Mouse (Mus musculus): Measurements from ENCODE around the gene Acot7.

The Acot7 gene

DNA sequence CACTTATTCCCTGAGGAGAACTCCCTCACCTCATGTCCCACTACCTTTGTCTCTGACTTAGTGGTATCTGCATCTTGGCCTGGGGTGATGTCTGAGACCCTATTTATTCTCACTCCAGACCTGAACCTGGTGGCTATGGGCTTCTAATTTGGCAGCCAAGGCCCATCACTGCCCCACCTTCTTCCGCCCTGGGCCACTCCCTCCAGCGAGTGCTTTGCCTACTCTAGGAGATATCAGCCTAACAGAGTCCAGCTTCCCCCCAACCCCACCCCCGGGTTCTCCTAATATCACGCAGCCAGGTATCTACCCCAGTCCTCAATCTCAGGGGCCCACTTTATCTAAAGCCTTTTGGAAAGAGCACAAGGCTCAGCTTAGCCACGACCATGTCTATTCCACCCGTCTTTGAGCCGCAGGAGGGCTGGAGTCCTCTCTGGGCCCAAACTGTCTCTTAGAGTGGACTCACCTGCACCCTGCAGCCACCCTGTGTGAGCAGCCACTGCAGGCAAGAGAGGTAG, 26.4 kb upstream of the Acot7 start:
- no peak for DNase-seq (ENCODE audit: low read depth, low spot score)

DNA sequence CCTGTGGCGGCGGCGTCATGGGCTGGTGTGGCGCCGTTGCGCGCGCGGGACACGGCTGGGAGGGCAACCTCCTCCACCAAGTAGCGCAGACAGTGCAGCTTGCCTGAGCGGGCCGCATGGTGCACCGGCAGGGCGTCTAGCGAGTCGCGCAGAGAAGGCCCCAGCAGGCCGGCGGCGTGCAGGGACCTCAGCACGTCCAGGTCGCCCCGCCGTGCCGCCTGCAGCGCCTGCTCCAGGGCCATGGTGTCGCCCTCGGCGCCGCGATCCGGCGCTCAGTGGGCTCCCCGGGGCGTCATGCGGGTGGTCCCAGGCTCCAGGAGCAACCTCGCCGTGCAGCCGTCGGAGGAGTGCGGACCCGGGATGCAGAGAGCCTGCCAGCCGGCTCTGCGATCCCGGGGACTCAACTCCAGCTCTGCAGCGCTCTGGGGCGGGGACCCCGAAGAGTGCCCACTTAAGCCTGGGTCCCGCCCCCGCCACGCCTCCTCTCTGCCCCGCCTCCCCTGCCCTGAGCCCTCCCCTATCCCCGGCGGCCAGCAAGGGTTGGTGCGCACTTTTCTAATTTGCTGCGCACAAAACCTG, 25.9 kb upstream of the Acot7 start, which contains the start of gene Espn:
Gene Espn, minus strand, starts transcription at position 406 of the 579 bp plus-strand sequence.
- DNase-seq (ENCODE audit: low read depth, low spot score), result no peak

DNA sequence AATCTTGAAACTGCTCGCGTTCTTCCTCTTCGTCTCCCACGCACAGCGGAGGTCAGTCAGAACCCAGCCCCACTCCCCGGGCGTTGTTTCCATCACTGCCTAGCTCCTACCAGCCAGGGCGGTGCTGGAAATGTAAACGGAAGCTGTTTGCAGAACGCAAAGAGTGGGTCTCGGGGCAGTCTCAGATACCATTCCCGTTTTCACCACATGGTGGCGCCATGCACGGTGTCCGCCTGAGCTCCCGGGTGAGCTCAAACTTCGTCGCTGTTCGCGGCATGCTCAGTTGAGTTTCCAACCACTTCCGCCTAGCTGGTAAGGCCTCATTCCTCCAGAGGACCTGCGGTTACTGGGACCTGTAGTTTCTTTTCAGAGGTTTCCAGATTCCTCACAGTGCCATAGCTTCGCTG, 24.2 kb upstream of the Acot7 start:
- DNase-seq (ENCODE audit: low read depth, low spot score), result peak; percentile 81

DNA sequence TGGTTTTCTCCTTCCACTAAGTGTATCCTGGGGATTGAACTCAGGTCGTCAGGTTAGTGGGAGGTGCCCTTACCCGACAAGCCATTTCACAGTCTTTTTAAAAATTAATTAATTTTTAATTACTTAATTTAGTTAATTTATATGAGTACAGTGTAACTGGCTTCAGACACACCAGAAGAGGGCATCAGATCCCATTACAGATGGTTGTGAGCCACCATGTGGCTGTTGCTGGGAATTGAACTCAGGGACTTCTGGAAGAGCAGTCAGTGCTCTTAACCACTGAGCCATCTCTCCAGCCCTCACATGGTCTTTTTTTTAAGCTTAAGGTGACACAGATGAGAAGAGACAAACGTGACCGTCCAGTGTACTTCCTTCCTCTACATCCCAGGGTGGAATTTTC, 22.9 kb upstream of the Acot7 start:
- DNase-seq (ENCODE audit: low read depth, low spot score), result no peak

DNA sequence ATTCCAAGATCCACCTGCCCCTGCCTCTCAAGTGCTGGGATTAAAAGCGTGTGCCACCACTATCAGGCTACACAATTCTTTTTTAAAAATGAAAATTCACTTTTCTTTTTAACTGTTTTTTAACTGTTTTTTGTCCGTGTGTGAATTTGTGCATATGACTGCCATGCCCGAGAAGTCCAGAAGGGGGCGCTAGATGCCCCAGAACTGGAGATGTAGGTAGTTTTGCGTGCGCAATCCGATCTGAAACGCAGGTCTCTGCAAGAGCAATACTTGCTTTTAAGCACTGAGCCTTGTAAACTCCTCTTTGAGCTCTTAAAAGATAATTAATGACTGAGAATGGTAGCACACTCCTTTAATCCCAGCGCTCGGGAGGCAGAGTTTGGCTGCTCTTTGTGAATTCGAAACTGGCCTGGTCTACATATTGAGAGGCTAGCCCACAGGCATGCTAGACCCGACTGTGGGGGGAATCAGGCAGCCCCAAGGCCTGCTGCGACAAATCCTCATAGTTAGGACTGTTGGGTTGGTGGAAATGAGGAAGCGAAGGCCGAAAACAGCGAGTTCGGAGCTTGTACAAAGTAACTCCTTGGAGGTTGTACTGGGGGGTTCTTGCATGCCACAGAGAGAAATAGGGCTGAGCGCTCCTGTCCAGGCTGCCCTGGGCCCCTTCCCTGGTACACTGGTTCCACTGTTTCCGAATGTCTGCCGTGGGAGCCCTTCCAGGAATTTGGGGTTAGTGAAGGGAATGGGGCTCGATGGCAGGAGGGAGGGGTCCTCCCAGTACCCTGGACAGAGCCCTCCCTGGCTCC, 20.0 kb upstream of the Acot7 start:
- DNase-seq (ENCODE audit: low read depth, low spot score), result peak; percentile 67

DNA sequence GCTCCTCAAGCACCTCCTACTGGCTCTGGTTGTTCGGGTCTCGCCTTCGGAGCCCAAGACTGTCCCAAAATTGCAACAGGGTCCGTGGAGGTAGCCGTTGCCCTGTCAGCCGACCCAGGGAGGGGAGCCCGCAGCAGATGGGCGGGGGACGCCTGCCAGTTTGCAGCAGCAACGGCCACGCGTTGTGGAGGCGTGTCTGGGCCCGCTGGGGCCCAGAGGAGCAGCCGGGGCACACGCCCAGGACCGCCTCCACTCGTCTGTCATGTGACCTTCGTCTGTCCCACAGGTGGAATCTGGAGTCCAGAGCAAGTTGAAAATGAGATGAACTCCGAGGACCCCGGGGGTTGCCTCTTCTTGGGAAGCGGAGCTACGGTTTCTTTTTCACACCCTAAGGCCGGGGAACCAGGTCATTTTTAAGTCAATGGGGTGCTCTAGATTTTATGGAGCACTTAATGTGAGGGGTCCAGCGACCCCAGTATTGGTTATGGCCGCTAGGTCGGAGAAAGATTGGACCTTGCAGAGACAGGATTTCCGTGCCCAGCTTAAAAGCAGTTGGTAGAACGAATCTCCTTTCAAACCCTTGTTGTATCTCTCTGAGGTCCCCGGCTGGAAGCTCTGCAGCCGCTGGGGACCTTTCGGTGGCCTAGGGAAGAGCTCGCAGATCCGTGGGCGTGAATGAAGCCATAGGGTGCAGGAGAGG, 19.2 kb upstream of the Acot7 start, which contains the start of gene Hes2:
Gene Hes2, plus strand, starts transcription at position 283 of the 700 bp plus-strand sequence.
- DNase-seq (ENCODE audit: low read depth, low spot score), result no peak

DNA sequence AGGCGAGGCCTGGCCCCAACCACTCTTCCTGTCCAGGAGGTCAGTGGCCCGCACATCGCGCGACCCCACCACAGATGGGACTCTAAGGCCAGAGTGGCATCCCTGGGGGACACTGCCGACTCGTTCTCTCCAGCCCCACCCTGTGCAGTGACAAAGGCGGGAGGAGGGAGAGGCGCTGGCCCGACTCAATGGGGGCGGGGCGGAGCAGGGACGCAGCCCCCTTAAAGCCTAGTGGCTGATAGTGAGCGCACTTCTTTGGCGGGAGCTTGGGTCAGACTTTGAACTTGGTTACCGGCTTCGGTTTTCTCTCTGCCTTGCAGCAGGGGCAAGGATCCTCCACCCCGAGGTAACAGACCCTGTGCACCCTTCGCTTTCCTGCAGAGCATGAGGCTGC, 18.7 kb upstream of the Acot7 start:
- DNase-seq (ENCODE audit: low read depth, low spot score), result no peak

DNA sequence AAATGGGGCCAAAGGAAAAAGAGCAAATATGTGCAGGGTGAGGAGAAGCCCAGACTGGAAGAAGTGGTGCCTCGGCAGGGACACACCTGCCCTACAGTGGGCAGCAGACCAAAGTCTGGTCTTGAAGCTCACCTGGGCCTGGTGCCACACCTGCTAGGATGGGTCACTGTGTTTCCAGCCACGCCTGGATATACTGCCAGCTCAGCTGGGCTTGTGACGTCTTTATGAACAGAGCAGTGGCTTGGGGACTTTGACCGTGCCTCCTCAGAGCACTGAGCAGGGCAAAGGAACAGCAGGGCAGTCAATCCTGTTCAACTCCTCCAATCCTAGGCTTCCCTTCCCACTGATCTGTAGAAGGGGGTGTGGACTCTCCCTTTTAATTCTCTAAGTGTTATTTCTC, 17.2 kb upstream of the Acot7 start:
- DNase-seq (ENCODE audit: low read depth, low spot score), result no peak

DNA sequence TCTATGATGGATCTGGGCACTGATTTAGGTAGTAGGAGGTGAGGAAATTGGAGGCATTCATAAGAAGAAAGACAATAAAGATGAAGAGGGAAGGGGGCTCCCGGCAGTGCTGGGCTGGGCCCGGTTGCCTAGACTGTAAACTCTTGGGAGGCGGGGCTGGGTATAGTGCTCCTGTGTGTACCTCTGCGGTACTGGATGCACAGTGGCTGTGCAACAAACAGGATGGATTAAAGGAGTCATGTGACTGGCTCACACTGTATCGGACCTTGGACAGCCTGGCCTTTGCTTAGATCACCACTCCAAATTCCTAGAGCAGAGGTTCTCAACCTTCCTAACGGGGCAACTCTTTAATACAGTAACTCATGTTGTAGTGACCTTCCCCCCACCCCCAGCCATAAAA, 16.3 kb upstream of the Acot7 start:
- no peak for DNase-seq (ENCODE audit: low read depth, low spot score)

DNA sequence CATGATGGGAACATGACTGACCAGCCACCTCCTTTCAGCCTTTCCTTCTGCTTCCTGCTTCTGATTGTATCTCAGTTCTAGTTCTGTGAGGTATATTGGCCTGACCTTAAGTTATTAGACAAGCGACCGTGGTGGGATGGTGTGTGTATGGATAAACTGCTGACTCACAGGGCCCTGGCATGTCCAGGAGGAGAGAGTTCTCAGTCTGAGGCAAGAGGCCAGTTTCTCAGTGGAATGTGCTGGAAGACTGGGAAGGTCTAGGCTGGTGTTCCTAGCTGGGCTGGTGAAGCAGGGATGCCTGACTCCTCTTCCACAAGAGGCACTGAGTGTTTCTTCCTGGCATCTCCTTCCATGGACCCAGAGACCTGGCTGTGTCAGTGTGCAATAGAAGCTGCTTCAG, 15.2 kb upstream of the Acot7 start:
- no peak for DNase-seq (ENCODE audit: low read depth, low spot score)

DNA sequence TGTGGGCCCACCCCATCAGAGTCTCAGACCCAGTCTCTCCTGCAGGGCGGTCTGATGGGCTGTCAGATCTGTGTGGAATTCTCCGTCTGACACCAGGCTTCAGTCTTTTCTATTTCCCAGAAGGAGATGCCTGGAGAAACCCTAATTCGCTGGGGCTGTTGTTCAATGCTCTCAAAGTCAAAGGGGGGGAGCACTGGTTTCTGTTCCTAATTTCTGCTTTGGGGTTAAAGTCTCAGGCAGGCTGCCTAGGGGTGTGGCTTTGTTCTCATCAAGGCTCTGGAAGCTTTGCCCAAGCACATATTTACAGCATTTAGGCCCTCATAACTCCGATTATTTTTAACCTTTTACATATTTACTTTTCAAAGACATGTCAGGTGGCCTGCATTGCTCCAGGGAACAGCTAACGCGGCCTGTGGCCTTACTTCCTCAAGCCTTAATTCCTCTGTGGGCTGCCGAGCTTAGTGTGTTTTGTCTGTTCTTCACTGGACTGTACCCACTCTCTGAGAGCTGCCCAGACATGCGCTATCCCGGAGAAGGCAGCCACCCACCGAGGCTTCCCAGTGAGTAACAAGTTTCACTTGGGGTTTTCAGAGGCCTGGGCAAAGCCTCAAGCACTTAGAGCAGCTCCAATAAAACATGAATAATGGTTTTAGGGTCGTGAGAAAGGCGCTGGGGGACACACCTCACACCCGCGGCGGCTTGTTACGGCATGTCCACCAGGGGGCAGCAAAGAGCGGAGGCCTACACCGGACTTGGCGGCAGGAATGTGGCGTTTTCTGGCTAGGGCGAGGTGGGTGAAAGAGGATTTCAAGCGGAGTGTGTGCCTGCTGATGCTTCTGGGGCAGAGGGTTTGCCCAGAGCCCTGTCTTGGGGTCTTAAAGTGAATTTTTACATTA, 12.7 kb upstream of the Acot7 start:
- peak; percentile 59 for DNase-seq (ENCODE audit: low read depth, low spot score)

DNA sequence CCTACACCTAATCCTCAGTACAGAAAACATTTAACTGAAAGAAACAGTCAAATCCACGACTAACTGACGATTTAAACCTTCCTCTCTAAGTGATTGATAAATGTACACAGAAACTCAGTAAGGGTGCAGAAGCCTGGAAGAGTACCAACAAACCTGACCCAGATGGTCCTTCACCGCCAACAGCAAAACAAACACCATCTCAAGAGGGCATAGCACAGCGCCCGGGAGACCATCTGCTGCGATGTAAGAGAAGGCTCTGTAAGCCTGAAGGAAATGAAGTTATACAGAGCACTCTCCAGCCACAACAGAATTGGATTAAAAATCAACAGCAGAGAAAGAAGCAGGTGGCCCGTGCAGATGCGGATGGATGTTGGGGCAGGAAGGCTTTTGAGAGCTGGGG, 9.9 kb upstream of the Acot7 start:
- peak; percentile 63 for DNase-seq (ENCODE audit: low read depth, low spot score)

DNA sequence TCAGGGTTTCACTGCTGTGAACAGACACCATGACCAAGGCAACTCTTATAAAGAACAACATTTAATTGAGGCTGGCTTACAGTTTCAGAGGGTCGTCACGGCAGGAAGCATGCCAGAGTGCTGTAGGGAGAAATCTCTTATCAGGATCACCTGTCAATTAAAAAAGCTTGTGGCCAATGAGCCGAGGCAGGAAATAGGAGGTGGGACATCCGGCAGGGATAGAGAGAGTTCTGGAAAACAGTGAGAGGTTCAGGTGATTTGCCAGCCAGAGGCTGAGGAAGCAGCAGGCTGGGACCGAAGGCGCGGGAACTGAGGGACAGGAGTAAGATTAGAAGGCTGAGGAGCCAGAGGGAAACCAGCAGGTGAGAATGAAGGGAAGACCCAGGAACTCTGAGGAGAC, 8.8 kb upstream of the Acot7 start:
- no peak for DNase-seq (ENCODE audit: low read depth, low spot score)

DNA sequence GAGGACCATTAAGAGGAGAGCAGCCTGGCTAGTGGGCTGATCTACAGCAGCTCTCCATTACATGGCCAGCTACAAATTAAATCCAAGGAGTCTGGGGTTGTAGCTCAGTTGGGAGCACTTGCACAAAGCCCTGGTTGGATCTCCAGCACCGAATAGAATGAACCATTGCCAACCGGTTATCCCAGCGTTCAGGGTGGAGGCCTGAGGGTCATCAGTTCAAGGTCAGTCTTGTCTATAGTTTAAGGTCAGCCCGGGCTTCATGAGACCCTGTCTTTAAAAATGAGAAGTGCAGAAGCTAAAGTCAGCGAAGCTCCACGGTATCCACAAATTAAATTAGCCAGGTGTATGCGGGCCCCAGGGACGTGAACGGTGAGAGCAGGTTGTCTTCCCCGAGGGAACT, 7.6 kb upstream of the Acot7 start:
- no peak for DNase-seq (ENCODE audit: low read depth, low spot score)

DNA sequence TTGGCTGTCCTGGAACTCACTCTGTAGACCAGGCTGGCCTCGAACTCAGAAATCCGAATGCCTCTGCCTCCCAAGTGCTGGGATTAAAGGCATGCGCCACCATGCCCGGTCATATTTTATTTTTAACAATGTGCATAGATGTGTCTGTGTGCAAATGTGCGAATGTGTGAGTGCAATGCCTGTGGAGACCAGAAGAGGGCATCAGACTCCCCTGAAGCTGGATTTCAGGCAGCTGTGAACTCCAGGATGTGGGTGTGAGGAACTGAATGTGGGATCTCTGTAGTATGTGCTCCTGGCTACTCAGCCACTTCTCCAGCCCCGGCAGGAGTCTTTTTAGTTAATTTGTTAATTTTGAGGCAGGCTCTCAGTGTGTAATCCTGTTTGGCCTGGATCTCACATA, 6.4 kb upstream of the Acot7 start:
- DNase-seq (ENCODE audit: low read depth, low spot score), result no peak

DNA sequence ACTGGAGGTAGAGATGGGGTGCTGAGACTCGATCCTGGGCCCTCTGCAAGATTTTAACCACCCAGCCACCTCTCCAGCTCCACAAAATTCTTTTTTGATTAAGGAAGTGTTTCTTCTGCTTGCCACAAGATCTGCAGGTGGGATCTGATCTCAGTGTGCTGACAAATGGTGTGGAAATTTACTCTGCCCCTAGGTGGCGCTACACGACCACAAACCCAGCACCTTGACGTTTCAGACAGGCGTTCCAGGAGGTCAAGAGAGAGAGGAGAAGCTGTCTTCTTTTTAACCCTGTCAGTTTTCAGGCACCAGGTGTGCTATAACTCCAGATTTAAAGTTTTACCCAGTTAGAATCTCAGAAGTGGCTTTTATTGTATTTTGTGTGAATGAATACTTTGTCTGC, 4.9 kb upstream of the Acot7 start:
- peak; percentile 92 for DNase-seq (ENCODE audit: low read depth, low spot score)

DNA sequence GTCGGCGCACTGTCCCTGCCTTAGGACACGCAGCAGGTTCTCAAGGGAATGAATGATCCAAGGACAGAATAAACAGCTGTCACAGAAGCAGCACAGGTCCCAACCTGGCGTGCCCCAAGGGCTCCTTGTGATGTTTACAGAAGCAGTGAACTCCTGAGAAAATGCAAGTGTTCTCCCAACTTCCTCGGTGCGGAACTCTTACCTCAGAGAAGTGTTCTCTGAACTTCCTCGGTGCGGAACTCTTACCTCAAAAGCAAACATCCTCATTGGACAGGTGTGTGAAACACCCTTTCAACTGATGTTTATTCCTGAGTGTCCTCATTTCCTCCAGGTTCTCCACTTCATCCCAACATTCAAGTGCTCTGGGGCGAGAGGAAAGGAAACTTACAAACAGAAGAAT, 4.0 kb upstream of the Acot7 start:
- DNase-seq (ENCODE audit: low read depth, low spot score), result no peak

DNA sequence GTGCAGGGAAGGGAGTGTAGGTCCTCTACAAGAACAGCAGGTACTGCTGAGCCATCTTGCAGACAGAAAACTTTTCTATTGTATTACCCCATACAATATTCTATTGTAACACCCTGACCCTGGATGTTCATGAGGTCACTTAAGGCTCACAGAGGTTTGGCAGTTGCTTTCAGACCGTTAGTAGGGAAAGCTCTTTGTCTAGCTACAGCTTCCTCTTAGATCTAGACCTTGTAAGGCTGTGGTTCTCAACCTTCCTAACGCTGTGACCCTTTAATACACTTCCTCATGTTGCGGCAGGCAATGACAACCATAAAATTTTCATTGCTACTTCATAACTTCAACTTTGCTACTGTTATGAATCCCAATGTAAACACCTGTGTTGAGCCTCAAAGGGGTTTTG, 1.3 kb upstream of the Acot7 start:
- DNase-seq (ENCODE audit: low read depth, low spot score), result no peak

DNA sequence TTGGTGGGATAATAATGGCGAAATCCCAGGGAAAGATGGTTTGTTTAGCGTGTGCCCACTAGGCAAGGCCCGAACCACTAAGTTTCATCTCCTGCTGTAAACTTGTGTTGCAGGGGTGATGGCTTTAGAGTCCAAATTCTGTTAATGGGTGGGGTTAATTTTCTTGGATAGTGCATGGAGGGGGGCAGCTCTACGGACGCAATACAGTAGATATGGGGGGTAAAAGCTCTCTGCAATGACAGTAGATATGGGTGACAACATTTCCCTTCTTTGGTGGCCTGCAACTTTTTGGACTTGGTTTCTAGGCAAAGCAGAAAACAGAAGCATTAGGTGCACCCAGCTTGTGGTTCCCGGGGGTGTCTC, 779 bp upstream of the Acot7 start:
- no peak for DNase-seq (ENCODE audit: low read depth, low spot score)

DNA sequence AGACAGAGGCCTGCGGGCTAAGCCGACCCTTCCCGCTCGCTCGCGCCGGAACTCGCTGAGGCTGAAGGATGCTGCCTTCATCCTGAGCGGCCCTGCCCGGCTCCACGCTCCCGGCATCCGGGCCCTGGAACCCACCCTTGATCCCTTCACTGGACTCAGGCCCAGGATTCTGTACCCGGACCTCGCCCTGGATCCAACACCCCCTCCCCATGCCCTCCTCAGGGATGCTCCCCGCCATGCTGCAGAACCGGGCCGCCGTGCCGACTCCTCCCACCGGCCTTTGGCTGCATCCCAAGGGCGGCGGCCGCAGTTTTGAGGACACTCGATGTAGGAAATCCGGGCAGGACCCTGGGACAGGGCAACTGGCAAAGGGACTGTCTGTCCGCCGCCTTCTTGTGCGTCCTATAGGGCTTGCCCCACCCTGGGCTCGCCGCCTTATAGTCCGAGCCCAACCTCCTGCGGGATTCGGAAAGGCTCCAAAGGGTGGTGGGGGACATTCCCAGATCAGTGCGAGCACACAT, 470 bp downstream of the Acot7 start:
- peak; percentile 50 for DNase-seq (ENCODE audit: low read depth, low spot score)

DNA sequence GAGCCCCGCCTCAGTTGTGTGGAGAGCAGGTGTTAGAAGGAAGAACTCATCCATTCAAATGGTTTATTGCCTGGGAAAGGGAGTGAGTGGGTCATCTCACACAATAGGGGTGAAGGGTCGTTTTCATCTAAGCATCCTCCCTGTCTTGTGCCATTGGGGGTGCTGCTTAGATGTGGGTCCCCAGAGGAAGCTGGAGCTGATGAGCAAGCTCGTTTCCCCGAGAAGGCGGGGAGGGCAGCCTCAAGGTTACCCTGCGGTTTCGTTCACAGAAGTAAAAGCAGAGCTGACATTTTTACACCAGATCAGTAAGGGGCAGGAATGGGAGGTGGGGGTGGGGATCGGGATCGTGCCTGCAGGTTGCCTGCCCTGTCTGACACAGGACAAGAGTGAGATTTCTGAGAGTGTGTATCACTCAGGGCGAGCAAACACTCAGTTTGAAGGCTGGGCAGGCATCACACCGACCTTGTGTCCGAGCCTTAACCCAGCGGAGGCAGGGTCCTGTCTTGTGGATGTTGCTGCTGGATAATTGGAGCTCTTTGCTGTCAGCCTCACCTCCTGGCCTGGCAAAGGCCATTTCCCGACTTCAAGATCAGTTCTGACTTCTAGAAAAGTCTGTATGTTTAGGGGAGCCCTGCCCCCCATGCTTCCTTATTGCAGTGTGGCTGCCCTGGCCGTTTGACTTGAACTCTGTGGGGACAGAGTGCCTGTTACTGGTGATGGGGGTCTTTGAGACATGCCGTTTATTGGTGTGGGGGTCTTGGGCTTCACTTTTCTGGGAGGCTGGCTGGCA, 1.2 kb downstream of the Acot7 start:
- peak; percentile 46 for DNase-seq (ENCODE audit: low read depth, low spot score)
